Mouse (Mus musculus): ENCODE results near the gene Snapc1. TPM values are rescaled to one million over a fixed set of nuclear protein-coding genes. Genes with fewer than 3 reads are reported as not detected.

Gene Snapc1
- polyA plus RNA-seq (2012; rRNA removed) = 3.9 and 4.4 TPM in 2 replicates

DNA sequence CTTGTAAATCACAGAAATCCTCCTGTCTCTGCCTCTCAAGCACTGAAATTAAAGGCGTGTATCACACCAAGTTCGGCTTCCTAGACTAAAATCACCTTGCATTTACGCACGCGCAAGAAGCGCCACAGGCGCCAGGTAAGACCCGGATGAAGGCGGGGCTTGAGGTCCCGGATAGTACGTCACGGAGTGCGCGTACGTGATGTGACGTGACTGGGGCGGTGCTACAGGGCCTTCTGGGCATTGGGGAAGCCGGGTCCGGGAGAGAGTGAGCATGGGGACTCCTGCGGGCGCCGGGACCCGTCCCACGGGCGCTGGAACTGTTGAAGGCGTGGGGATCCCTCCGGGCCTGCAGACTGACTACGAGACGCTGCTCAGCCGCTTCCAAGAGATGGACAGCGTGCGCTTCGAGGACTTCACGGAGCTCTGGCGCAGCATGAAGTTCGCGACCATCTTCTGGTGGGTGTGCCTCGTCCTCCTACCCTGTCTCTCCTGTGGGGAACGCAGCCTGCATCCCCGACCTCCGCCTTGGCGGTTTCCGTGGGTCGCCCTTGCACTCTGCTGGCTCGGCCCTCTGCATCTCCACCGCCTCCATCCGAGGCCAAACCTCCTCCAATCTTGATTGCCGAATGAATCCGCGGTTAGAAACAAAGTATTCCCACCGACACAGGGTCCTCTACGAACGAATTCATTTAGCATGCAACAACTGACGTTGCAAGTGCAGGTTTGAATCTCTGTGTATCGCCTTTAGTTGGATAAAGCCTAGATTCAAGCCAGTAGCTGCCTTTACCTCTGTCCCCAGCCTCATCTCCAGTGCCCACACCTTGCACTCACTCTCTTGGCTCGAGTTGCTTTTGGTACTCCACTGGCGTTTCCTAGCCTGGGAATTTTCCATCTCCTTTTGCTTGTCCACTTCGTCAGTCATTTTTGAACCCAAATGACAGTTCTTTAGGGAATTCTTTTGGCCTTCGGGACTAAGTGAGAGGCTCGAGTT is at the start of gene Snapc1:
Snapc1 (plus strand) TSS at position 191 of the 991 bp plus-strand sequence.

DNA sequence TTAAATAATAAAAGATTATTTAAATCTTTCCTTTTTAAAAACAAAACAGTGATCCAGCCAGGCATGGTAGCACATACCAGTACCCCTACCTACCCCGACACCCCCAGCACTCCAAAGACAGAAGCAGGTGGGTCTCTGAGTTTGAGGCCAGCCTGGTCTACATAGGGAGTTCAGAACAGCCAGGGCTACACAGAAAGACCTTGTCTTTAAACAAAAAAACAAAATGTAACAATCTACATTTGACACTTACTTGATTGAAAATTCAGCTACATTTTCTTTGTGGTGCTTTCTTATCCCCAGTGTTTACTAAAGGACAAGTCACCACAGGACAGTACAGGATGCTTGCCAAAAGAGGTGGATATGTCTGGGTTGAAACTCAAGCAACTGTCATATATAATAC is 26.9 kb upstream of the Snapc1 start, which contains the start of gene Gm49321:
Gm49321 (plus strand) TSS at position 301 of the 400 bp plus-strand sequence.

DNA sequence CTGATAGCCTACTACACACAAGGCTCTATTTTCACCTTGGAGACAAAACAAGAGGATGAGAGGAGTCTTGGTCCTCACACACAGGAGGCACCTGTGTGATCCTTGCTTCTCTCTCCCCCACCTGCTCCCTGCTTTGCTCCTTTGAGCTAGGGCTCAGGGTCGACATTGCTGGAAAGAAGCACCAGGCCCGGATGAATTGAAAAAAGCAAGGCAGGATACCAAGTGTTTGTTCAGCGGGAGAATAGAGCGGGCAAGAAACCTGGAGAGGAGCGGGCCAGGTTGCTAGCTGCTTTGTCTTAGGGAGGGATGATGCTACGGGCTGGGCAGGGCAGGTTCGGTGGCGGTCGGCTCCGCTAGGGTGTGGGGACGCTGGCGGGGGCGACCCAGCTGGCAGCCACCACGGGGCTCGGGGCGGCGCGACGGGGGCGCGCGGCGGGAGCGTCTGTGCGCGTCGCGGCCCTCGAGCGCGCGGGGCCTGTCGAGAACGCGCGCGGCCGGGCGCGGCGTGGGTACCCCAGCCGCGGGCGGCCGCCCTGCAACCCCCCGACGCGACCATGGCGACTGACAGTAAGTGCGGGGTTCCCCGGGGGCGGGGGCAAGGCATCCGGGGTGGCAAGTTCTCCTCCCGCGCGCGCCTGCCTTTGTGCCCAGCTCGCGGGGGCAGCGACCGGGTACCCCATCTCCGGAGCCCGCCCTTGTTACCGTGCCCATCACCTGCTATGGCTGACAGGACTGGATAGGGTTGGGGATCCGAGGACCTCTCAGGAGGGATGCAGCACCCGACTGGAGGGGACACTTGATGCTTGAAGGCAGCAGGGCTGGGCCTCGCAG is 33.2 kb downstream of the Snapc1 start, which contains the start of gene Syt16:
Syt16 (plus strand) TSS at position 365 of the 831 bp plus-strand sequence.

Other genes starting within 250 kb of the Snapc1 start
- gene Hif1a, start 63.1 kb upstream of the Snapc1 start, polyA plus RNA-seq (2012; rRNA removed) = 8.5 and 9.7 TPM in 2 replicates
- not detected in 2 replicates for gene Gm49321, start 26.8 kb upstream of the Snapc1 start, polyA plus RNA-seq (2012; rRNA removed)
- under 0.01 and 0.01 TPM in 2 replicates for gene Syt16, start 33.2 kb downstream of the Snapc1 start, polyA plus RNA-seq (2012; rRNA removed)

Data from liver, embryonic 14 days (tissue).